Mouse (Mus musculus) heart, embryonic 14.5 days (tissue): ENCODE measurements around the gene Il10. TPM values are rescaled to one million over a fixed set of nuclear protein-coding genes. Genes with fewer than 3 reads are reported as not detected.
"Not testable (repeated sequence)": the region's sequence is repeated elsewhere in the genome, so short reads cannot be mapped to it uniquely, and the experiment has no call there.

Experiments used
- ATAC-seq: fragments of 200-750 bp; cut with Nextera tagmentation; 2 replicates; pipeline ENCODE4 v1.8.0; 2017; ENCODE audit warnings: low read depth, moderate TSS enrichment; ENCODE audit not compliant: insufficient number of reproducible peaks, insufficient read depth, low FRiP score
- H3K27ac ChIP-seq, 2 experiments: fragments of 200-500 bp in 1 of 2; fragments of 300-500 bp in 1 of 2; sonication (generic) in 1 of 2; replicated peaks in 1 of 2; 2 replicates each; pipeline ENCODE4 v1.5.1; 2012 to 2014; ENCODE audit warnings: low read depth in 2 of 2, low read length in 2 of 2, control low read depth in 1 of 2, mild to moderate bottlenecking in 1 of 2, mixed read lengths in 1 of 2; ENCODE audit not compliant: control insufficient read depth in 1 of 2, insufficient read depth in 1 of 2
- H3K27me3 ChIP-seq: fragments of 300-500 bp; sonication (generic); 2 replicates; pipeline ENCODE4 v1.6.1; 2014; ENCODE audit warnings: mild to moderate bottlenecking, low read length, control low read depth; ENCODE audit not compliant: control insufficient read depth, insufficient read depth
- H3K36me3 ChIP-seq: fragments of 300-500 bp; sonication (generic); 2 replicates; pipeline ENCODE4 v1.6.1; 2014; ENCODE audit warnings: mild to moderate bottlenecking, control low read depth, low read length, mixed read lengths; ENCODE audit not compliant: control insufficient read depth, insufficient read depth
- H3K4me1 ChIP-seq, 2 experiments: fragments of 200-500 bp in 1 of 2; fragments of 300-500 bp in 1 of 2; sonication (generic) in 1 of 2; 2 replicates each; pipeline ENCODE4 v1.6.1; 2012 to 2014; ENCODE audit warnings: low read length in 2 of 2, control low read depth in 1 of 2, mixed read lengths in 1 of 2; ENCODE audit not compliant: control insufficient read depth in 2 of 2, insufficient read depth in 2 of 2
- H3K4me2 ChIP-seq: fragments of 300-500 bp; sonication (generic); 2 replicates; pipeline ENCODE4 v1.6.1; 2014; ENCODE audit warnings: mild to moderate bottlenecking, low read length
- H3K4me3 ChIP-seq, 2 experiments: fragments of 200-500 bp in 1 of 2; fragments of 300-500 bp in 1 of 2; sonication (generic) in 1 of 2; 2 replicates each; pipeline ENCODE4 v1.5.1; 2012 to 2014; ENCODE audit warnings: low read length in 2 of 2, mild to moderate bottlenecking in 2 of 2, control low read depth in 1 of 2, low read depth in 1 of 2, moderate library complexity in 1 of 2; ENCODE audit not compliant: control insufficient read depth in 1 of 2, insufficient read depth in 1 of 2
- H3K9ac ChIP-seq: fragments of 300-500 bp; sonication (generic); 2 replicates; pipeline ENCODE4 v1.6.1; 2014; ENCODE audit warnings: mild to moderate bottlenecking, low read length
- H3K9me3 ChIP-seq: fragments of 300-500 bp; sonication (generic); 2 replicates; pipeline ENCODE4 v1.6.1; 2016; ENCODE audit warnings: low read length, control low read depth; ENCODE audit not compliant: control insufficient read depth
- WGBS: fragments of 180-500 bp; shearing (Covaris S2); extraction: QIAGEN DNeasy Blood & Tissue Kit; methylation state at CpG from one replicate; pipeline ENCODE4 v1.1.7; 2014; 5-methylcytosine and 5-hydroxymethylcytosine counted together
- polyA plus RNA-seq: library from polyadenylated mRNA; unstranded; fragments of >200 nt; fragmentation: Nextera tagmentation; extraction: Ambion mirVana; gene quantifications from 2 replicates; pipeline ENCODE4 v1.2.1, GENCODE M21; 2014

Il10 gene
- polyA plus RNA-seq, 1 experiment from 2014 or later, result not detected

- Histone ChIP-seq H3K9me3 (no peaks in the 10 kb centered on the region), H3K4me1 (no peaks in the 10 kb centered on the region; a peak in 1 of 4 replicates), H3K9ac (no peak overlapping the region), H3K4me3 (no peak overlapping the region), H3K4me2 (no peak overlapping the region), H3K36me3 (no peaks in the 10 kb centered on the region), H3K27me3 (no peaks in the 10 kb centered on the region), H3K27ac (no peak overlapping the region)
- ATAC-seq, result no peak
- WGBS, result 61% methylated on average over 12 of the region's 12 CpGs
Measured at GRCm38 (mm10) chr1:131020425-131021310, 1.0 kb downstream of the Il10 start.

GRCm38 (mm10) chr1:131021438-131021837 lies 1.8 kb downstream of the Il10 start:
- Histone ChIP-seq H3K36me3 (no peaks in the 10 kb centered on the region), H3K4me2 (no peak overlapping the region), H3K9me3 (no peaks in the 10 kb centered on the region), H3K4me1 (no peaks in the 10 kb centered on the region; a peak in 1 of 4 replicates), H3K4me3 (no peak overlapping the region), H3K27me3 (no peaks in the 10 kb centered on the region), H3K27ac (no peak overlapping the region), H3K9ac (no peak overlapping the region)
- no peak for ATAC-seq
- 69% methylated on average over 9 of the region's 9 CpGs for WGBS

- 48% methylated on average over 11 of the region's 11 CpGs for WGBS
- H3K4me3 ChIP-seq, result no peak overlapping the region
- no peaks in the 10 kb centered on the region for H3K9me3 ChIP-seq
- H3K4me2 ChIP-seq, result no peak overlapping the region
- no peak overlapping the region for H3K9ac ChIP-seq
- no peaks in the 10 kb centered on the region for H3K36me3 ChIP-seq
- no peaks in the 10 kb centered on the region; a peak in 1 of 4 replicates for H3K4me1 ChIP-seq
- no peak for ATAC-seq
- H3K27me3 ChIP-seq, result no peaks in the 10 kb centered on the region
- H3K27ac ChIP-seq, result no peak overlapping the region
Measured at GRCm38 (mm10) chr1:131021900-131022590, 2.4 kb downstream of the Il10 start.

- ATAC-seq, result no peak
- Histone ChIP-seq H3K4me1 (no peaks in the 10 kb centered on the region; a peak in 1 of 4 replicates), H3K9ac (no peak overlapping the region), H3K9me3 (no peaks in the 10 kb centered on the region), H3K27ac (no peak overlapping the region), H3K4me3 (no peak overlapping the region), H3K27me3 (no peaks in the 10 kb centered on the region), H3K4me2 (no peak overlapping the region), H3K36me3 (no peaks in the 10 kb centered on the region)
- 57% methylated on average over 5 of the region's 5 CpGs for WGBS
Measured at GRCm38 (mm10) chr1:131022591-131023249, 3.1 kb downstream of the Il10 start.

- not testable (repeated sequence) for H3K9ac ChIP-seq, H3K4me2 ChIP-seq, H3K27me3 ChIP-seq, H3K4me1 ChIP-seq, H3K27ac ChIP-seq, H3K9me3 ChIP-seq, ATAC-seq, H3K36me3 ChIP-seq, H3K4me3 ChIP-seq
- 76% methylated on average over 4 of the region's 4 CpGs for WGBS
Measured at GRCm38 (mm10) chr1:131023250-131023858, 3.7 kb downstream of the Il10 start.

GRCm38 (mm10) chr1:131024900-131025842 lies 5.5 kb downstream of the Il10 start:
- H3K4me3 ChIP-seq, result no peak overlapping the region
- no peaks in the 10 kb centered on the region for H3K36me3 ChIP-seq
- no peak overlapping the region for H3K9ac ChIP-seq
- WGBS, result 75% methylated on average over 8 of the region's 8 CpGs
- H3K9me3 ChIP-seq, result no peaks in the 10 kb centered on the region
- no peak overlapping the region for H3K27ac ChIP-seq
- H3K4me1 ChIP-seq, result peaks cover 0 to under 1% of the 10 kb centered on the region in 2 experiments; a peak in 1 of 4 replicates
- H3K27me3 ChIP-seq, result no peaks in the 10 kb centered on the region
- ATAC-seq, result no peak
- H3K4me2 ChIP-seq, result no peak overlapping the region
